Mouse (Mus musculus) thymus, adult 2 months (tissue): ENCODE measurements around the gene Galnt13.

Experiments
- CTCF ChIP-seq: fragments of 200-500 bp; IDR thresholded peaks from 2 replicates; pipeline ENCODE4 v1.5.1; 2012; ENCODE audit warnings: mild to moderate bottlenecking, control low read depth, low read length, moderate library complexity, borderline replicate concordance; ENCODE audit not compliant: control insufficient read depth, poor library complexity, insufficient read depth; ENCODE audit errors: extremely low read depth
- POLR2A ChIP-seq: fragments of 200-500 bp; IDR thresholded peaks from 2 replicates; pipeline ENCODE4 v1.6.1; 2012; ENCODE audit warnings: mild to moderate bottlenecking, low read length, control low read depth, moderate library complexity; ENCODE audit not compliant: control insufficient read depth, poor library complexity, insufficient read depth; ENCODE audit errors: extremely low read depth

DNA sequence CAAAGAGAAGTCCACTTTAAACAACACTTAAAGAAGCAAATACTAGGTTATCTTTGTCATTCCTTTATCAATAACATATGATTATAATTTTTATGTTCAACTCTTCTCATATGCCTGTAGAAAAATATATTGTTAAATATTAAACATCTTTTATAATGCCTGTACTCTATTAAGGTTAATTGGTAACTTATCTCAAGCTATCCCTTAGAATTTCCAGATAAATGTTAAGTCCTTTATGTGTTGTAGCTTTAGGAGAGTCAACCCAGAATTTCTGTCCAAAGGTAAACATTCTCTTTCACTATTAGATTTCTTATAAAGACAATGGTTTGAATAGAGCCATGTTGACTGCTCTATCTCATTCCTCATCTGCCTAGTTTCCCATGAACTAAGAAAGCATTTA, 717.0 kb downstream of the Galnt13 start:
- TF ChIP-seq CTCF = no peak
- TF ChIP-seq POLR2A = no peak
